Mouse (Mus musculus) hindbrain, embryonic 15.5 days (tissue): ENCODE measurements around the gene Ltb4r1. TPM values are rescaled to one million over a fixed set of nuclear protein-coding genes. Genes with fewer than 3 reads are reported as not detected.

ENCODE experiments used
- ATAC-seq: fragments of 200-750 bp; cut with Nextera tagmentation; 2 replicates; pipeline ENCODE4 v1.8.0; 2017; ENCODE audit warnings: low read depth, moderate number of reproducible peaks, moderate TSS enrichment; ENCODE audit not compliant: low FRiP score
- H3K27ac ChIP-seq: fragments of 300-500 bp; sonication (generic); replicated peaks from 2 replicates; pipeline ENCODE4 v1.5.1; 2015; ENCODE audit warnings: mild to moderate bottlenecking, inconsistent platforms
- H3K27me3 ChIP-seq: fragments of 300-500 bp; sonication (generic); 2 replicates; pipeline ENCODE4 v1.6.1; 2015; ENCODE audit warnings: control low read depth, inconsistent platforms
- H3K36me3 ChIP-seq: fragments of 300-500 bp; sonication (generic); 2 replicates; pipeline ENCODE4 v1.6.1; 2015; ENCODE audit warnings: control low read depth, inconsistent platforms
- H3K4me1 ChIP-seq: fragments of 300-500 bp; sonication (generic); replicated peaks from 2 replicates; pipeline ENCODE4 v1.6.1; 2015; ENCODE audit warnings: control low read depth, inconsistent platforms
- H3K4me2 ChIP-seq: fragments of 300-500 bp; sonication (generic); 2 replicates; pipeline ENCODE4 v1.6.1; 2015; ENCODE audit warnings: moderate library complexity, mild to moderate bottlenecking, inconsistent platforms
- H3K4me3 ChIP-seq: fragments of 300-500 bp; sonication (generic); 2 replicates; pipeline ENCODE4 v1.5.1; 2015; ENCODE audit warnings: mild to moderate bottlenecking, inconsistent platforms
- H3K9ac ChIP-seq: fragments of 300-500 bp; sonication (generic); 2 replicates; pipeline ENCODE4 v1.6.1; 2015; ENCODE audit warnings: inconsistent platforms
- H3K9me3 ChIP-seq: fragments of 300-500 bp; sonication (generic); 2 replicates; pipeline ENCODE4 v1.6.1; 2016; ENCODE audit warnings: control low read depth, inconsistent platforms
- WGBS: fragments of 180-500 bp; shearing (Covaris S2); methylation state at CpG from one replicate; pipeline ENCODE4 v1.1.7; 2015; 5-methylcytosine and 5-hydroxymethylcytosine counted together
- polyA plus RNA-seq: library from polyadenylated mRNA; unstranded; fragments of >200 nt; fragmentation: Nextera tagmentation; extraction: Ambion mirVana; gene quantifications from 2 replicates; pipeline ENCODE4 v1.2.1, GENCODE M21; 2015

Gene Ltb4r1
- polyA plus RNA-seq, 1 experiment from 2014 or later, result 0.91 TPM

GRCm38 (mm10) chr14:55793461-55793860 lies 27.7 kb downstream of the Ltb4r1 start:
- no peaks in the 10 kb centered on the region for H3K36me3 ChIP-seq
- H3K4me1 ChIP-seq, result peaks cover 2% of the 10 kb centered on the region; the same call in 1 of the 2 replicates
- no peak overlapping the region for H3K27ac ChIP-seq
- no peak overlapping the region for H3K9ac ChIP-seq
- no peak overlapping the region for H3K4me3 ChIP-seq
- peaks cover 23% of the 10 kb centered on the region for H3K27me3 ChIP-seq
- no peak overlapping the region for H3K4me2 ChIP-seq
- no peaks in the 10 kb centered on the region for H3K9me3 ChIP-seq
- ATAC-seq, result no peak
- WGBS, result 82% methylated on average over 2 of the region's 2 CpGs

- 69% methylated on average over 2 of the region's 2 CpGs for WGBS
- no peaks in the 10 kb centered on the region for H3K36me3 ChIP-seq
- H3K4me3 ChIP-seq, result no peak overlapping the region
- no peak overlapping the region for H3K4me2 ChIP-seq
- H3K27ac ChIP-seq, result no peak overlapping the region
- H3K9me3 ChIP-seq, result no peaks in the 10 kb centered on the region
- H3K27me3 ChIP-seq, result peaks cover 18% of the 10 kb centered on the region
- ATAC-seq, result no peak
- H3K9ac ChIP-seq, result no peak overlapping the region
- H3K4me1 ChIP-seq, result no peaks in the 10 kb centered on the region
These were observed 28.2 kb downstream of the Ltb4r1 start for GRCm38 (mm10) chr14:55793946-55794345.

- WGBS, result 87% methylated on average over 15 of the region's 15 CpGs
- Histone ChIP-seq H3K27me3 (0 out of 2 replicates have a peak, but pooled peaks cover 2% of the 10 kb centered on the region), H3K4me1 (no peaks in the 10 kb centered on the region), H3K4me3 (no peak overlapping the region), H3K9me3 (no peaks in the 10 kb centered on the region), H3K4me2 (no peak overlapping the region), H3K9ac (no peak overlapping the region), H3K36me3 (no peaks in the 10 kb centered on the region), H3K27ac (no peak overlapping the region)
- ATAC-seq, result no peak
These were observed 29.8 kb downstream of the Ltb4r1 start for GRCm38 (mm10) chr14:55795380-55796163.

GRCm38 (mm10) chr14:55814885-55815284 lies 49.1 kb downstream of the Ltb4r1 start:
- no peaks in the 10 kb centered on the region for H3K27me3 ChIP-seq
- H3K27ac ChIP-seq, result peak overlapping the region; percentile 49; the same call in 1 of the 2 replicates

GRCm38 (mm10) chr14:55815310-55815751 lies 49.6 kb downstream of the Ltb4r1 start:
- H3K27ac ChIP-seq, result peak overlapping the region; percentile 49; the same call in 1 of the 2 replicates
- no peaks in the 10 kb centered on the region for H3K4me1 ChIP-seq
- WGBS, result 25% methylated on average over 17 of the region's 17 CpGs
- peak overlapping the region; percentile 45 for H3K4me3 ChIP-seq
- H3K4me2 ChIP-seq, result peak overlapping the region; percentile 67
- H3K9ac ChIP-seq, result peak overlapping the region; percentile 35
- H3K27me3 ChIP-seq, result no peaks in the 10 kb centered on the region
- H3K36me3 ChIP-seq, result no peaks in the 10 kb centered on the region
- H3K9me3 ChIP-seq, result no peaks in the 10 kb centered on the region
- ATAC-seq, result peak; percentile 76

More at GRCm38 (mm10) chr14:55814885-55815284, 49.1 kb downstream of the Ltb4r1 start:
- no peaks in the 10 kb centered on the region for H3K9me3 ChIP-seq
- H3K36me3 ChIP-seq, result no peaks in the 10 kb centered on the region
- 26% methylated on average over 16 of the region's 16 CpGs for WGBS
- H3K4me1 ChIP-seq, result no peaks in the 10 kb centered on the region
- peak overlapping the region; percentile 45 for H3K4me3 ChIP-seq
- ATAC-seq, result peak; percentile 90
- H3K4me2 ChIP-seq, result peak overlapping the region; percentile 67
- peak overlapping the region; percentile 35 for H3K9ac ChIP-seq

Other genes starting within 250 kb of the Ltb4r1 start
- gene Nrl, start 241.0 kb upstream of the Ltb4r1 start, polyA plus RNA-seq, result 0.10 and 0.22 TPM in 2 replicates
- 28.6 and 29.4 TPM in 2 replicates for gene Pck2, start 225.7 kb upstream of the Ltb4r1 start, polyA plus RNA-seq
- gene Dcaf11, start 206.0 kb upstream of the Ltb4r1 start, polyA plus RNA-seq, result 111 and 114 TPM in 2 replicates
- 1.0 and 1.1 TPM in 2 replicates for gene A730061H03Rik, start 205.6 kb upstream of the Ltb4r1 start, polyA plus RNA-seq
- 0.17 and 0.41 TPM in 2 replicates for gene Fitm1, start 190.3 kb upstream of the Ltb4r1 start, polyA plus RNA-seq
- gene Psme1, start 187.8 kb upstream of the Ltb4r1 start, polyA plus RNA-seq, result 221 and 222 TPM in 2 replicates
- 42.0 and 48.9 TPM in 2 replicates for gene Emc9, start 180.7 kb upstream of the Ltb4r1 start, polyA plus RNA-seq
- 178 and 204 TPM in 2 replicates for gene Psme2, start 174.8 kb upstream of the Ltb4r1 start, polyA plus RNA-seq
- gene Rnf31, start 174.3 kb upstream of the Ltb4r1 start, polyA plus RNA-seq, result 20.1 and 25.7 TPM in 2 replicates
- 9.7 and 10.2 TPM in 2 replicates for gene Irf9, start 162.4 kb upstream of the Ltb4r1 start, polyA plus RNA-seq
- 14.6 and 17.8 TPM in 2 replicates for gene Rec8, start 147.9 kb upstream of the Ltb4r1 start, polyA plus RNA-seq
- gene Ipo4, start 130.0 kb upstream of the Ltb4r1 start, polyA plus RNA-seq, result 119 and 126 TPM in 2 replicates
- 0.93 and 2.3 TPM in 2 replicates for gene Gm49378, start 128.1 kb upstream of the Ltb4r1 start, polyA plus RNA-seq
- gene Tm9sf1, start 122.2 kb upstream of the Ltb4r1 start, polyA plus RNA-seq, result 63.4 and 64.6 TPM in 2 replicates
- 0.30 and 0.40 TPM in 2 replicates for gene Tssk4, start 115.8 kb upstream of the Ltb4r1 start, polyA plus RNA-seq
- 74.3 and 74.7 TPM in 2 replicates for gene Mdp1, start 105.5 kb upstream of the Ltb4r1 start, polyA plus RNA-seq
- gene Gmpr2, start 94.0 kb upstream of the Ltb4r1 start, polyA plus RNA-seq, result 45.7 TPM in 2 replicates
- 554 and 597 TPM in 2 replicates for gene Nedd8, start 93.8 kb upstream of the Ltb4r1 start, polyA plus RNA-seq
- gene Tinf2, start 84.1 kb upstream of the Ltb4r1 start, polyA plus RNA-seq, result 24.9 and 27.0 TPM in 2 replicates
- 0.31 and 0.60 TPM in 2 replicates for gene Tgm1, start 52.0 kb upstream of the Ltb4r1 start, polyA plus RNA-seq
- gene Rabggta, start 43.7 kb upstream of the Ltb4r1 start, polyA plus RNA-seq, result 58.9 and 60.6 TPM in 2 replicates
- 75.6 and 81.8 TPM in 2 replicates for gene Dhrs1, start 20.3 kb upstream of the Ltb4r1 start, polyA plus RNA-seq
- gene Nop9, start 20.3 kb upstream of the Ltb4r1 start, polyA plus RNA-seq, result 29.4 and 29.8 TPM in 2 replicates
- 0.26 and 0.39 TPM in 2 replicates for gene Cideb, start 7.5 kb upstream of the Ltb4r1 start, polyA plus RNA-seq
- 0.54 and 0.84 TPM in 2 replicates for gene Ltb4r2, start 4.5 kb upstream of the Ltb4r1 start, polyA plus RNA-seq
- 4.0 and 5.0 TPM in 2 replicates for gene Adcy4, start 18.1 kb downstream of the Ltb4r1 start, polyA plus RNA-seq
- 1.6 and 2.0 TPM in 2 replicates for gene Ripk3, start 22.9 kb downstream of the Ltb4r1 start, polyA plus RNA-seq
- 10.3 and 10.9 TPM in 2 replicates for gene Nfatc4, start 57.2 kb downstream of the Ltb4r1 start, polyA plus RNA-seq
- gene Nynrin, start 88.0 kb downstream of the Ltb4r1 start, polyA plus RNA-seq, result 11.2 and 11.8 TPM in 2 replicates
- 0.51 and 0.52 TPM in 2 replicates for gene Cbln3, start 118.4 kb downstream of the Ltb4r1 start, polyA plus RNA-seq
- gene Khnyn, start 119.0 kb downstream of the Ltb4r1 start, polyA plus RNA-seq, result 10.7 and 10.9 TPM in 2 replicates
- 148 and 159 TPM in 2 replicates for gene Sdr39u1, start 134.3 kb downstream of the Ltb4r1 start, polyA plus RNA-seq
- 0.18 and 0.55 TPM in 2 replicates for gene Cma1, start 178.7 kb downstream of the Ltb4r1 start, polyA plus RNA-seq
- not detected in 2 replicates for gene Cma2, start 185.0 kb downstream of the Ltb4r1 start, polyA plus RNA-seq